Mouse (Mus musculus): ENCODE data around the gene Cdh6. TPM values are rescaled to one million over a fixed set of nuclear protein-coding genes. Genes with fewer than 3 reads are reported as not detected.

Gene Cdh6
- polyA plus RNA-seq, 2 experiments: 0.01 to 0.04 TPM

DNA sequence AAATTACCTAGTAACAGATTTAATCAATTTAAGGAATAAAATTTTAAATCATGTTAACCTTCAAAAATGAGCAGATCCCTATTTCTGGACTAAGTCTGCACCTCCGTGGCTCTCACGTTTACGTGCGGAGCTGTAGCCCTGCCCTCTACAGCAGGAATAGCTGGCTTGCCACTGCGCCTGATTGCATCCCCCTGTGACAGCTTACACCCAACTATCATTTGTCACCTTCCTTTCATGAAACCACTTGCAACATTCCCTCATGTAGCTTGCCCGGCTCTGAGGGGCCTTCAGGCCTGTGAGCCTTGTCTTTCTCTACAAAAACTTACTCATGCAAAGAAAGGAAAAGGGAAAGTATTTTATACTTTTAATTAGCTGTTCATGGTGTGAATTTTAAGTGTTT, 73.1 kb downstream of the Cdh6 start:
- Histone ChIP-seq H3K27me3 (ENCODE audit: control insufficient read depth, insufficient read depth, low read length) (no peaks in the 10 kb centered on the region), H3K36me3 (replicated peaks; ENCODE audit: control insufficient read depth, insufficient read depth, low read depth) (no peaks in the 10 kb centered on the region), H3K27ac (no peak overlapping the region), H3K4me1 (replicated peaks; ENCODE audit: control insufficient read depth in 2 of 2, insufficient read depth in 2 of 2, low read length in 1 of 2) (no peaks in the 10 kb centered on the region), H3K4me2 (ENCODE audit: low read depth) (no peak overlapping the region), H3K9ac (replicated peaks) (no peak overlapping the region), H3K4me3 (ENCODE audit: insufficient read depth in 1 of 2, low read depth in 2 of 2, low read length in 2 of 2) (no peak overlapping the region), H3K9me3 (ENCODE audit: control insufficient read depth, low read length) (no peaks in the 10 kb centered on the region)
- ATAC-seq (ENCODE audit: insufficient read depth) (no peak), DNase-seq (ENCODE audit: low read depth in 3 of 3, low spot score in 3 of 3) (no peak)
- 57% methylated on average over 6 of the region's 6 CpGs for WGBS (ENCODE audit: insufficient replicate concordance)
- no peak for TF ChIP-seq CTCF (IDR thresholded peaks at IDR 0.05; ENCODE audit: low read depth)
- TF ChIP-seq EP300 (IDR thresholded peaks at IDR 0.05; ENCODE audit: low read depth): no peak

DNA sequence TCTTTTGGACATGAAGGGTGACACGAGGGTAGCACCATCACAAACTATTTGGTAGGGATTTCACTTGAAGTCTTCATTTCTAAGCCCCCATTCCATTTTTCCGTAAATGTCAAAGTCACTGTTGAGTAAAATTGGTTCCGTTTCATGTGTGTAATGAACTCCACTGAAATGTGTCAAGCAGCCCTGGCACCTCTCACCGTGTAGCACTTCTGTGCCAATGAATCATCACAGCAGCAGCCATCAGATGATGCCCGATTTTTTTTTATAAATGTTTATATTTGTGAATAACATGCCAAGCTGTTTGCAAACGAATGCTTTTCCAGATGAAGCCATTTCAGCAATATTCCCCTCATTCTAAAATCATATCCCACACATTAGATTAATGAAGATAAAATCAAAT, 75.6 kb downstream of the Cdh6 start:
- 49% methylated on average over 6 of the region's 6 CpGs for WGBS (ENCODE audit: insufficient replicate concordance)
- no peaks in the 10 kb centered on the region for H3K4me1 ChIP-seq (replicated peaks; ENCODE audit: control insufficient read depth in 2 of 2, insufficient read depth in 2 of 2, low read length in 1 of 2)
- no peak for ATAC-seq (ENCODE audit: insufficient read depth)
- H3K4me2 ChIP-seq (ENCODE audit: low read depth): no peak overlapping the region
- no peaks in the 10 kb centered on the region for H3K9me3 ChIP-seq (ENCODE audit: control insufficient read depth, low read length)
- H3K27ac ChIP-seq: no peak overlapping the region
- no peak overlapping the region for H3K9ac ChIP-seq (replicated peaks)
- H3K27me3 ChIP-seq (ENCODE audit: control insufficient read depth, insufficient read depth, low read length): no peaks in the 10 kb centered on the region
- no peaks in the 10 kb centered on the region for H3K36me3 ChIP-seq (replicated peaks; ENCODE audit: control insufficient read depth, insufficient read depth, low read depth)
- TF ChIP-seq CTCF (IDR thresholded peaks at IDR 0.05; ENCODE audit: low read depth): no peak
- TF ChIP-seq EP300 (IDR thresholded peaks at IDR 0.05; ENCODE audit: low read depth): no peak
- no peak for DNase-seq (ENCODE audit: low read depth in 3 of 3, low spot score in 3 of 3)
- H3K4me3 ChIP-seq (ENCODE audit: insufficient read depth in 1 of 2, low read depth in 2 of 2, low read length in 2 of 2): no peak overlapping the region

DNA sequence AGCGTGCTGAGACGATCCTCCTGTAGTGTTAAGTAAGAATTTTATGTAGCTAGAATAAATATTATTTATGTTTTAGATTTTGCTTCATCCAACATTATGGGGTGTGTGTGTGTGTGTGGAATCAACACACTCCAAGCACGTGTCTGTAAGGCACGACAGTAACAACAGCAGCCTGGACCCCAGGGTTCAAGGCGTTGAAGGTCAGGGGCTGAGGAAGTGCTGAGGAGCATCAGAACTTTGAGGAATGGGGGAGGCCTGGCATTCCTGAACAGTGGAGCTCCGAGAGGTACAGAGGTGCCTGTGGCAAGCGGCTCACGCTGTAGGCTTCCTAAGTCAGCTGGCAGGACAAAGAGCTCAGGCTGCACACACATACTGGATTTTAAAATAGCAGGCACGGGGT, 78.1 kb downstream of the Cdh6 start:
- H3K27ac ChIP-seq: no peak overlapping the region
- DNase-seq (ENCODE audit: low read depth in 3 of 3, low spot score in 3 of 3) (no peak), ATAC-seq (ENCODE audit: insufficient read depth) (no peak)
- TF ChIP-seq CTCF (IDR thresholded peaks at IDR 0.05; ENCODE audit: low read depth) (no peak), EP300 (IDR thresholded peaks at IDR 0.05; ENCODE audit: low read depth) (no peak)
- no peak overlapping the region for H3K4me3 ChIP-seq (ENCODE audit: insufficient read depth in 1 of 2, low read depth in 2 of 2, low read length in 2 of 2)
- H3K4me1 ChIP-seq (replicated peaks; ENCODE audit: control insufficient read depth in 2 of 2, insufficient read depth in 2 of 2, low read length in 1 of 2): no peaks in the 10 kb centered on the region
- H3K9me3 ChIP-seq (ENCODE audit: control insufficient read depth, low read length): no peaks in the 10 kb centered on the region
- H3K27me3 ChIP-seq (ENCODE audit: control insufficient read depth, insufficient read depth, low read length): no peaks in the 10 kb centered on the region
- H3K36me3 ChIP-seq (replicated peaks; ENCODE audit: control insufficient read depth, insufficient read depth, low read depth): no peaks in the 10 kb centered on the region
- H3K9ac ChIP-seq (replicated peaks): no peak overlapping the region
- 60% methylated on average over 9 of the region's 9 CpGs for WGBS (ENCODE audit: insufficient replicate concordance)
- no peak overlapping the region for H3K4me2 ChIP-seq (ENCODE audit: low read depth)

DNA sequence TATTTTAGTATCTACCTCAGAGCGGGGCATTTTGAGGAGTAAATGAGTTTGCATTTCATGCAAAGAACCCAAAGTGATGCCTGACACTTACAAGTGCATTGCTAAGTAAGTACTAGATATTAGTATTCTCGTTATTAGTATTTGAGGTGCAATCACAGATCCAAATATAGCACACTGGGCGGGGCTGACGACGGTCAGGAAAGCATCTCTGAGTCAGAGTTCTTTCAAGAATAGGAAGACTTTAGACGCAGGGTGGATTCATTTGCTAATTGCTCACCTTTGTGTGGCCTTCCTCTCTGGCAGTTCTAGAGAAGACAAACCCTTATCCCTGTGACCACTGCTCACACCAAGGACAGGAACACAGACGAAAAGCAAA, 78.6 kb downstream of the Cdh6 start:
- DNase-seq (ENCODE audit: low read depth in 3 of 3, low spot score in 3 of 3): no peak
- H3K9me3 ChIP-seq (ENCODE audit: control insufficient read depth, low read length): no peaks in the 10 kb centered on the region
- H3K36me3 ChIP-seq (replicated peaks; ENCODE audit: control insufficient read depth, insufficient read depth, low read depth): no peaks in the 10 kb centered on the region
- H3K4me3 ChIP-seq (ENCODE audit: insufficient read depth in 1 of 2, low read depth in 2 of 2, low read length in 2 of 2): no peak overlapping the region
- no peak overlapping the region for H3K9ac ChIP-seq (replicated peaks)
- TF ChIP-seq EP300 (IDR thresholded peaks at IDR 0.05; ENCODE audit: low read depth) (no peak), CTCF (IDR thresholded peaks at IDR 0.05; ENCODE audit: low read depth) (no peak)
- no peak overlapping the region for H3K27ac ChIP-seq
- H3K27me3 ChIP-seq (ENCODE audit: control insufficient read depth, insufficient read depth, low read length): no peaks in the 10 kb centered on the region
- H3K4me2 ChIP-seq (ENCODE audit: low read depth): no peak overlapping the region
- 58% methylated on average over 7 of the region's 7 CpGs for WGBS (ENCODE audit: insufficient replicate concordance)
- H3K4me1 ChIP-seq (replicated peaks; ENCODE audit: control insufficient read depth in 2 of 2, insufficient read depth in 2 of 2, low read length in 1 of 2): no peaks in the 10 kb centered on the region
- no peak for ATAC-seq (ENCODE audit: insufficient read depth)

DNA sequence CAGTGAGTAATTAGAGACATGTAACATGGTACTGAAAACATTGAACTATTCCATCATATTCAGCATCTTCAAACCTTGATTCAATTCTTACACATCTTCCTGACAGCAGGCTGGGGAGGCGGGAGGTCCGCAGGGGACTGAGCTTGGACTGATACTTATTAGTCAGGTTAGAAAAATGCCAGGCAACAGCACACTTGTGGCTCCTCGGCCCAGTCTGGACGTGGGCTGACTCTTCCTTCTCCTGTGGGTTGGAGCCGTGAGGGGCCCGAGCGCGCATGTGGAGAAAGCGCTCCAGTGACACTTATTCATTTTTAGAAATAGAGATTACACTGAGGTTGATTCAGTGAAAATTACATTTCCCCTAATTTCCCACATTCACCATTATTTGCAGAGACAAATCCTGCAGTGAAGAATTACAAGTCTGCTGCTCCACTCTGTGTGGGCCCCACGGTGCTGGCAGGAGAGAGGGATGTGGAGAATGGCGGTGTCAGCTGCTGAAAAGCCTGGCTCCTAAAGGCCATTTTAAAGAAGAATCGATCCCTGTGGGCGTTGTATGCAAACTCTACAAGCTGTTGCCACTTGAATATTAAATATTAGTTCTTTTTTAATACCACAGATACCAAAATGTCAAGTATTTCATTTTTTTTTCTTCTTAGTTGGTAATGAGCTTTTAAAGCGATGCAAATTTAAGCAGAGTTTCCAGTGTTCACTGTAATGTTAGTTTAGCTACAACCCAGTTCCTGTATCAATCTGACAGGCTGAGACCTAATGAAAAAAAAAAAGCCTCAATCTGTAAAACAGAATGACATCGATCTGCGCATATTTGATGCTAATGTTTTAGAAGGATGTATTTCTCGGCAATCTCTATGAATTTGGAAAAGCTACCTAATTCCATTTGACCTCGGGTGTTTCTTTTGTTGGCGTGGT, 79.3 kb downstream of the Cdh6 start:
- Histone ChIP-seq H3K36me3 (replicated peaks; ENCODE audit: control insufficient read depth, insufficient read depth, low read depth) (no peaks in the 10 kb centered on the region), H3K27me3 (ENCODE audit: control insufficient read depth, insufficient read depth, low read length) (no peaks in the 10 kb centered on the region), H3K4me3 (ENCODE audit: insufficient read depth in 1 of 2, low read depth in 2 of 2, low read length in 2 of 2) (no peak overlapping the region), H3K27ac (no peak overlapping the region), H3K4me2 (ENCODE audit: low read depth) (no peak overlapping the region), H3K9me3 (ENCODE audit: control insufficient read depth, low read length) (no peaks in the 10 kb centered on the region), H3K9ac (replicated peaks) (no peak overlapping the region), H3K4me1 (replicated peaks; ENCODE audit: control insufficient read depth in 2 of 2, insufficient read depth in 2 of 2, low read length in 1 of 2) (no peaks in the 10 kb centered on the region)
- DNase-seq (ENCODE audit: low read depth in 3 of 3, low spot score in 3 of 3): no peak
- no peak for ATAC-seq (ENCODE audit: insufficient read depth)
- WGBS (ENCODE audit: insufficient replicate concordance): 71% methylated on average over 19 of the region's 19 CpGs
- TF ChIP-seq CTCF (IDR thresholded peaks at IDR 0.05; ENCODE audit: low read depth): no peak
- no peak for TF ChIP-seq EP300 (IDR thresholded peaks at IDR 0.05; ENCODE audit: low read depth)
